Mouse (Mus musculus): ENCODE results near the gene Dmwd.

Gene Dmwd

DNA sequence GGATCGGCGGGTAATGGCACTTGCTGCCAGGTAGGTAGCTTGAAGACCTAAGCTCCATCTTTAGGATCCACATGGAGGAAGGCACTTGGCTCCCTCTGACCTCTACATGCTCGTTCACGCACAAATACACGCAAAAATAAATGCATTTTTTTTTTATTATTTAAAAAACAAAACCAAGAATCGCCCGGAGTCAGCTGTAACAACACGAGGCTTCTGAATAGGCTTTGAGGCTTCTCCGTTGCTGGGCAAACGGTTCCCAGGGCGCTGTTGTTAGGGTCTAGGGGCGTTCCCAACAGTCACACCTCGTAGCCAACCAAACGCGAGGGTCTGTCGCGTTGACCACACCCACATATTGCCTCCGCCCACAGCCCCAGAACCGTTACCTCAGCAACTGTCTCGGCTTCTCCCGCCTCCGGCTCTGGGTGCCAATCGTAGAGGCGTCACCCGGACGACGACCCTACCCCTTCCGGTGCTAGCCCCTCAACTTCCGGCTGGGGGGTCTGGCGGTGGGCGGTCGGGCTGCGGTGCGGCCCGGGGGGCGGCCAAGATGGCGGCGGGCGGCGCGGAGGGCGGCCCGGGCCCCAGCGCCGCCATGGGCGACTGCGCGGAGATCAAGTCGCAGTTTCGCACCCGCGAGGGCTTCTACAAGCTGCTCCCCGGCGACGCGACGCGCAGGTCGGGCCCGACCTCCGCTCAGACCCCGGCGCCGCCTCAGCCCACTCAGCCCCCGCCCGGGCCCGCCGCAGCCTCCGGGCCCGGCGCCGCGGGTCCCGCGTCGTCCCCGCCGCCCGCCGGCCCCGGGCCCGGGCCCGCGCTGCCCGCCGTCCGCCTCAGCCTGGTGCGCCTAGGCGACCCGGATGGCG is at the start of gene Dmwd:
TSS of gene Dmwd (plus strand) at position 505 of the 863 bp plus-strand sequence.
- in situ Hi-C loops (cut with MboI): no loop called here

DNA sequence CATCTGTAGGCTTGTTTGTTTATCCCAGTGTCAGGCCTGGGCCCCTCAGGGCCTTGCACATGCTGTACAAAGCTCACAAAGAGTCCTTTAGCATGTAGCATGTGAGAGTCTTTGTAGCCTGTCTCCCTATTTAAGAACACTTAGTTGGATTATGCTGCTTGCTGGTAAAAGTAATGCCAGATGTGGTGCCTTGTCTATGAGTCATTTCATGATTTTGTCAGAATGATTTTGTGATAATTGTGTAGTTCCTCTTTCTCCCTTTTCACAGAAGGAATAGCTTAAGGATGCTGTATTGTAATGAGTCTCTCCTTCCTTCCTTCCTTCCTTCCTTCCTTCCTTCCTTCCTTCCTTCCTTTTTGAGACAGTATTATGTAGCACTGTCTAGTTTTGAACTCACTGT is 48.0 kb upstream of the Dmwd start:
- in situ Hi-C loops (cut with MboI): no loop called here

- in situ Hi-C loops (cut with MboI): no loop called here
These were observed 46.9 kb upstream of the Dmwd start for GRCm38 (mm10) chr7:19029084-19029653.

DNA sequence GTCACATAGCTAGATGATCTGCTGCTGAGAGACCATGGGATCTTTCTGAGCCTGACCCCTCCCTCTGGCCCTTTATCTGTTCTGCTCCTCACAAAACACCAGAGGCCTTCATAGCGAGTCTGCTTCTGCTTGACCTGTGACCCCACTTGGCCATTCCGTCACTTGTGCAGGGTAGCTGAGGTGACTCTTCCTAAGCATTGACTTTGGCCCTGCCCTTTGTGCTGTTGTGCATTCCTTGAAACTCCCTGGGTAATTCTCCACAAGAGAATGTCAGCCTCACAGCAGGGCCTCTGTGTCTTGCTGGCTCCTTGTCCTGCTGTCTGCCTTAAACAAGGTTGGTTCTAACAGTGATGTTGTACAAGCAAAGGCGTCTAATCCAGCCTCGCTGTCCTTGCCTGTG is 44.4 kb upstream of the Dmwd start:
- in situ Hi-C loops (cut with MboI): no loop called here

DNA sequence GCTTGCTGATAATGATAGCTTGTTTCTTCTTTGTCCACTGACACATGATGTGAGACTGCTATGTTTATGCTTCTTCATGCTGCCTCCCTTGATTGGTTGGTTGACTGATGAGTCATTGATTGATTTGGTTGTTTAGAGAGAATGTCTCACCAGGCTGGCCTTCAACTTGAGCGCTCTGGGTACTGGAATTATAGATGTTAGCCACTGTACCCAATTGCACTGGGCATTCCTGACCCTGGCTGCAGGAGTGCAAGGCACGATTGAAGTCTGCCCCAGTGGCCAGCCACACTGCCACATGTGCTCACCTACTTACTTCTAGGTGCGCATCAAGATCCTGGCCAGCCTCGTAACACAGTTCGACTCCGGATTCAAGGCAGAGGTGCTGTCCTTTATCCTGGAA is 31.4 kb upstream of the Dmwd start:
- in situ Hi-C loops (cut with MboI): no loop called here

- in situ Hi-C loops (cut with MboI): no loop called here
These were observed 29.5 kb upstream of the Dmwd start for GRCm38 (mm10) chr7:19046286-19047069.

DNA sequence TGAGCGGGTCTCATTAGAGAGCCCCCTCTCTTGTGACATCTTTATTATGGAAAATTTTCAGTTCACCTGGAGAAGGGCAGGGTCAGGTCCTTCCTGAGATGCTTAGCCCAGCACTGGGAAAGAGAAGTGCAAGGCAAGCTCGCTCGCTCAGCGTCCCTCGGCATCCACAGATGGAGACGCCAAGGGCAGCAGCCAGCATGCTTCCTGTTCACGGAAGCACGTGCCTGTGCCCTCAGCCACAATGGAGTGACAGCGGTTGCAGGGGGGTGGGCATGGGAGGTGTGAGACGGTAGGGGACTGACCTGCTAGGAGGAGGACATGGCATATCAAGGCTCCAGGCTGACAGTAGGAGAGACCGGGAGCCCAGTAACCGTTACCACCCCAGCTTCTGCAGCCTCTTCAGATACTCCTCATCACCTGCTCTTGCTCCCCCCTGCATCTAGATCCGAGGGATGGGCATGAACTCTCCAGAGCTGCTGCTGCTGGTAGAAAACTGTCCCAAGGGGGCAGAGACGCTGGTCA is 28.0 kb upstream of the Dmwd start:
- in situ Hi-C loops (cut with MboI): no loop called here

GRCm38 (mm10) chr7:19049252-19049651 is 26.8 kb upstream of the Dmwd start:
- in situ Hi-C loops (cut with MboI): no loop called here

DNA sequence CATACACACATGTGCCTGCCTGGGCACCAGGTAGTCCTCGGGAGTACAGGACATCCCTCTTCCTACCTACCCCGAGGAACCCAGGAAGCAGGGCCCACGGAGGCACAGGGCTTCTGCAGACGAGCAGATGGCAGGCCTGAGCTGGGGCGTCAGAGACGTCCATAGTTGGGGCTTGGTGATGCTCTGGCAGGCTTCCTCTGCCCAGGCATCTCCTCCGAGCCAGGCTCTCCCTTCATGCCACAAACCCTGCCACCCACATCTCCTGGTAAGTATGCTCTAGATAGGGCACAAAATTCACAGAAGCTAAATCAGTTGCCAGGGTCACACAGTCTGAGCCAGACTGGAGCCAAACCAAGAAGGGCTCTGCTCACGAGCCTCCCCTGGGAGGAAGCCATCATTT is 25.9 kb upstream of the Dmwd start:
- in situ Hi-C loops (cut with MboI): no loop called here

GRCm38 (mm10) chr7:19051161-19051560 is 24.9 kb upstream of the Dmwd start:
- in situ Hi-C loops (cut with MboI): no loop called here

DNA sequence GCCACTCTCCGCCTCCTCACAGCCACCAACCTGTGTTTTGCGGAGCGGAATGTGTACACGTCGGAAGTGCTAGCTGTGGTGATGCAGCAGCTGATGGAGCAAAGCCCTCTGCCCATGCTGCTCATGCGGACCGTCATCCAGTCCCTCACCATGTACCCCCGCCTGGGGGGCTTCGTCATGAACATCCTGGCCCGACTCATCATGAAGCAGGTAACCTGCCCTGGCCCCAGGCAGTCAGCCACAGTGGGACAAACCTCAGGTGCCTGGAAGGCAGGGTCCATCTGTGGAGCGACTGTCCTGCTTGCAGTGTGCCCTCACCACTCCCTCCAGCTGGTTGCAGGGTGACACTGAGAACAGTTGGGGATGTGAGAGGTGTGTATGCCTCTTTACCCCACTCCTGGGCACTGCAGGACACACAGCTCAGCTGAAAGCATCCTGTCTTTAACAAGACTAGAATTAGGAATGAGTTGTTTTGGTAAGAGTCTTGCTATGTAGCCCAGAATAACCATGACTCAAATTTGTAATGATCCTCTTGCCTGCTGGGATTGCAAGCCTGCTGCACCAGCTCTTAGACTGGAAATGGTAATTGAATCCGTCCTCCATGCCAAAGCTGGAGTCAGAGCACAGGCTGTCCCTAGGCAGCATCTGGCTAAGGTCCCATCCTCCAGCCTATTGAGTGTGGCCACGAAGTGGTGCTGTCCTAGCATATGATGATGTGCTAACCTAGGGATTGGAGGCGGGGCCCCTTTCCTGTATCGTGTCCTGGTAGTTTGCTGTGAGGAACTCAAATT is 23.5 kb upstream of the Dmwd start:
- in situ Hi-C loops (cut with MboI): no loop called here

- in situ Hi-C loops (cut with MboI): no loop called here
These were observed 22.9 kb upstream of the Dmwd start for GRCm38 (mm10) chr7:19053136-19053532.

DNA sequence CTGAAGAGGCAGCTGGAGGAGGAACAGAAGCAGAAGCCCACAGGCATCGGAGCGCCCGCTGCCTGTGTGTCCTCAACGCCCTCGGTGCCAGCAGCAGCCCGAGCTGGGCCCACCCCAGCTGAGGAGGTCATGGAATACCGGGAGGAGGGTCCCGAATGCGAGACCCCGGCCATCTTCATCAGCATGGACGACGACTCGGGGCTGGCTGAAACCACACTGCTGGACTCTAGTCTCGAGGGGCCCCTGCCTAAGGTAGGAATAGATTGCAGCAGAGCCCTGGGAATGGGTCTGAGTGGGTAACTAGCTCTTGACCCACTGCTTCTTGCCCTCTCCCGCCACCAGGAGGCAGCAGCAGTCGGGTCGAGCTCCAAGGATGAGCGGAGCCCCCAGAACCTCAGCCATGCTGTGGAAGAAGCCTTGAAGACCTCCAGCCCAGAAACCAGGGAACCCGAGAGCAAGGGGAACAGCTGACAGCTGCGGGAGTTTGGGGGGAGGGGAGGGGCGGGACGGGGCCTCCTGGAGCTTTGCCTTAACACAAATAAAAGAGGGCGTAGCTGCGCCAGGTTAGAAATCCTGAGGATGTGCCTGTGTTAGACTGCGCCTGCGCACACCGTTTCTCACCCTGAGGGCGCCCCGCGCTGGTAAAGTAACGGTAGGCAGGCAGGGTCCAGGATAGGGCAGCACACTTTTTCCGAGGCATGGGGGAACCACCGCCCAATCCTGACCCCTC is 21.8 kb upstream of the Dmwd start, which contains the start of gene Rsph6a:
TSS of gene Rsph6a (plus strand) at position 644 of the 730 bp plus-strand sequence.
- in situ Hi-C loops (cut with MboI): no loop called here

- in situ Hi-C loops (cut with MboI): no loop called here
These were observed 21.3 kb upstream of the Dmwd start for GRCm38 (mm10) chr7:19054777-19055076.

GRCm38 (mm10) chr7:19055108-19055507 is 20.9 kb upstream of the Dmwd start:
- in situ Hi-C loops (cut with MboI): no loop called here

- in situ Hi-C loops (cut with MboI): no loop called here
These were observed 18.6 kb upstream of the Dmwd start for GRCm38 (mm10) chr7:19057405-19057804.

- in situ Hi-C loops (cut with MboI): no loop called here
These were observed 10.1 kb upstream of the Dmwd start for GRCm38 (mm10) chr7:19065896-19066295.

DNA sequence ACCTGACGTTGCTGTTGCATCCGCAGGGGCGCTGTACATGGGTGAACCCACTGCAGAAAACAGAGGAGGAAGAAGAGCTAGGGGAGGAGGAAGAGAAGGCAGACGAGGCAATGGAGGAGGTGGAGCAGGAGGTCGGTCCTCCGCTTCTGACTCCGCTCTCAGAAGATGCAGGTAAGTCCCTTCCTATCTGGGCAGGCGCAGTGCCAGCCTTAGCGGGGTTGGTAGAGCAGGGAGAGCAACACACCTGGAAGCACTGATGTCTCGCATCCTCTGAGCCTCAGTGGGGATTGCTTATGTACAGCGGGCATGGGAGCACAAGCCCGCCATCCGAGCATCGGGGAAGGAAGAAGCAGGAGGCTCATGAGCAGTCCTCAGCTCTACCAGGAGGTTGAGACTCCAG is 9.0 kb upstream of the Dmwd start:
- in situ Hi-C loops (cut with MboI): no loop called here

- in situ Hi-C loops (cut with MboI): no loop called here
These were observed 8.1 kb upstream of the Dmwd start for GRCm38 (mm10) chr7:19067935-19068334.

- in situ Hi-C loops (cut with MboI): no loop called here
These were observed 7.3 kb upstream of the Dmwd start for GRCm38 (mm10) chr7:19068707-19069106.

DNA sequence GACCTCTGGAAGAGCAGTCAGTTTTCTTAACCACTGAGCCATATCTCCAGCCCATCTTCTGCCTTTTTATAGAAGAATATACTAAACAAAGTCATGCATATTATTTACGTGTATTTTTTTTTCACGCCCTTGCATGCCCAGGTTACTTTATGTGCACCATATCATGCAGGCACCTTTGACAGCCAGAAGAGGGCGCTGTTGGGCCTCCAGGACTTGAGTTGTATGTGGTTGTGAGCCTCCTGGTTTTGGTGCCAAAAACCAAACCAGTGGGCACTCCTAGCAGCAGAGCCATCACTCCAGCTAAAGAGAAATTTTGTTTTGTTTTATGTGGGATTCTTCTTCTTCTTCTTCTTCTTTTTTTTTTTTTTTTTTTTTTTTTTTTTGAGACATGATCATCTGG is 6.5 kb upstream of the Dmwd start:
- in situ Hi-C loops (cut with MboI): no loop called here

All from mature B cell (primary cell).